Mouse (Mus musculus) macrophage (primary cell): ENCODE measurements at regions not wholly inside any gene's neighbourhood (a gene's known extent, or its start where the extent isn't known, plus 50 kb on each side); places are given as distances from the start of the nearest gene placed in this dataset.

Source experiments
- H3K27ac ChIP-seq: fragments of 350-480 bp; formaldehyde crosslinking; 2 replicates; pipeline ENCODE4 v1.9.0; 2021
- H3K36me3 ChIP-seq: fragments of 350-480 bp; formaldehyde crosslinking; 2 replicates; pipeline ENCODE4 v1.9.0; 2021; ENCODE audit errors: inconsistent target
- H3K4me3 ChIP-seq: fragments of 350-480 bp; formaldehyde crosslinking; 2 replicates; pipeline ENCODE4 v1.9.0; 2021; ENCODE audit errors: inconsistent target
- H3K79me2 ChIP-seq: fragments of 350-480 bp; formaldehyde crosslinking; 2 replicates; pipeline ENCODE4 v1.9.0; 2021; ENCODE audit errors: inconsistent target
- WGBS: methylation state at CpG from one replicate; pipeline ENCODE4 v1.1.7; 2026; ENCODE audit warnings: inconsistent platforms; ENCODE audit not compliant: missing documents; 5-methylcytosine and 5-hydroxymethylcytosine counted together

DNA sequence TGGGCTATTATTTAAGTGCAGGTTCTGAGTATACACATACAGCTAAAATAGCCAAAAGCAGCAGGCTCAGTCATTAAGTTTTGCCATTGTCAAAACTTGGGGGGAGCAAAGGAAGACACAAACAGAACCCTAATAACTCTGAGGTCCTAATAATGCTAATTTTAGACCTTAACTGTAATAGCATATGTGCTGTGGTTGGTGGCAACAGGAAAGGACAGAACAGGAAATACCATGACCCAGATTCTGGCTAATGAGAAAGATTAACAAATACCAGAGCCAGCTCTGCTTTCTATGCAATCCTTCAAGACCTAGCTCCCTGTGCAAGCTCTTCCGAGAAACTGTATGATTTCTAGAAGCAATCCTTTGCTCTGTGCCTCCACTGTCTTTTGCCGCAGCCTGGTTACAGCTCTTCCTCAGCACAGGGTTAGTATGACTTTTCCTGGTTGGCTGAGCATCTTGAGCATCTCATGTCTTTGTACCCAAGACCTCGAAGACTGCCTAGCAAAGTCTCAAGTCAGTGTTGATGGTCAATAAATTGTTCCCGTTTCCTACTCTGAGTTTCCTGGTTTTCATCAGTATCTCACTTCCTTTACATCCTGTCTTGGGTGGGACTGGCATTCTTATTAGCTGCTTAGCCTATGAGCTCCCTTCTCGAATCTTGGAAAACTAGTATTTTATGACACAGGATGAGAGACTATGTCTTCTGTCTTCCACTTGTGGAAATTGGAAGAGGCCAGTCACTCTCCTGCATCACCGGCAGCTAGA lies 49.9 kb upstream of the Eed start:
- Histone ChIP-seq H3K27ac (peak overlapping the region; percentile 32), H3K36me3 (no peaks in the 10 kb centered on the region), H3K79me2 (no peaks in the 10 kb centered on the region), H3K4me3 (no peak overlapping the region)
- 61% methylated on average over 6 of the region's 6 CpGs for WGBS

DNA sequence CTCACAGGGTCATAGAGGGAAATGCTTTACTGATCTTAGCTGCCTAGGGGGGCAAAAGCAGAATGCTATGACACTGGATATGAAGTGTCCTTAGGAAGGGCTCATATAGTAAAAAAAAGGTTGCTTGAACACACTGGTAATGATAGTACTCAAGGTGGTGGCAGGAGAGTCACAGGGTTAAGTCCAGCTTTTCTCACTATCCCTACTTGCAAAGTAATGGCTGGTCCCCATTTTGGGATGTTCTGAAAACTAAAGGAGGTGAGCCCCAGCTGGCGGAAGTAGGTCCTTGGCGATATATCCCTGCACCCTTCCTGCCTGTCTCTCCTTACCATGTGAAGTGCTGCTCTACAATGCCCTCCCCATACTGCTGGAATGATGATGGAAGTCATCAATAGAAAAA lies 52.3 kb upstream of the Eed start:
- no peaks in the 10 kb centered on the region for H3K79me2 ChIP-seq
- WGBS = 95% methylated on average over 2 of the region's 2 CpGs
- peak overlapping the region; percentile 79 for H3K27ac ChIP-seq
- H3K4me3 ChIP-seq = no peak overlapping the region
- no peaks in the 10 kb centered on the region for H3K36me3 ChIP-seq

GRCm38 (mm10) chr7:90033640-90034312 lies 53.0 kb upstream of the Eed start:
- H3K79me2 ChIP-seq = no peaks in the 10 kb centered on the region
- no peaks in the 10 kb centered on the region for H3K36me3 ChIP-seq
- peak overlapping the region; percentile 79 for H3K27ac ChIP-seq
- WGBS = 14% methylated on average over 9 of the region's 9 CpGs
- no peak overlapping the region for H3K4me3 ChIP-seq

- WGBS = 92% methylated on average over 3 of the region's 3 CpGs
- H3K79me2 ChIP-seq = no peaks in the 10 kb centered on the region
- no peak overlapping the region for H3K4me3 ChIP-seq
- peak overlapping the region; percentile 79 for H3K27ac ChIP-seq
- H3K36me3 ChIP-seq = no peaks in the 10 kb centered on the region
Observed at GRCm38 (mm10) chr7:90034498-90034897, 53.7 kb upstream of the Eed start.

GRCm38 (mm10) chr7:90035396-90035795 lies 54.6 kb upstream of the Eed start:
- H3K27ac ChIP-seq = no peak overlapping the region
- H3K36me3 ChIP-seq = no peaks in the 10 kb centered on the region
- H3K4me3 ChIP-seq = no peak overlapping the region
- H3K79me2 ChIP-seq = no peaks in the 10 kb centered on the region
- WGBS = 90% methylated on average over 7 of the region's 7 CpGs

DNA sequence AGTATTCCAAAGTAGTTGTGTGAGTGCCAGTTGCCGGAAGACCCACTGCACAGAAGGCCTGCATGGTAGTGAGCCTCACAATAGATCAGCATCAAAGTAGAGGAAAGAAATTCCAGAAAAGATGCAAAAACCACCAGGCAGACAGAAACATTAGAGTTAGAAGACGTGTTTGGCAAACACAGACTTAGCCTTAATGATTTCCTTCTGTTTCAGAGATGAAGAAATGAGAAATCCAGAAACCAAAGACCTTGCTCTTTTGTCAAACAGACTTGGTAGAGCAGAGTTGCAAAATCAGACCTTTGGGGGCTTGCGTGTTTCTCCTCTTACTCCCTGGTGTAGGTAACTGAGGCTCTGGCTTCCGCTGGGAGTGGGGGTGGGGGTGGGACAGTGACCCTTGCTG lies 57.0 kb upstream of the Eed start:
- 97% methylated on average over 4 of the region's 4 CpGs for WGBS
- Histone ChIP-seq H3K36me3 (no peaks in the 10 kb centered on the region), H3K4me3 (no peak overlapping the region)

GRCm38 (mm10) chr7:90039504-90039903 lies 58.7 kb upstream of the Eed start:
- Histone ChIP-seq H3K4me3 (no peak overlapping the region), H3K79me2 (no peaks in the 10 kb centered on the region), H3K27ac (peak overlapping the region; percentile 85), H3K36me3 (no peaks in the 10 kb centered on the region)
- WGBS = 46% methylated on average over 9 of the region's 9 CpGs

More for the DNA sequence above, 57.0 kb upstream of the Eed start:
- H3K27ac ChIP-seq = no peak overlapping the region
- H3K79me2 ChIP-seq = no peaks in the 10 kb centered on the region

GRCm38 (mm10) chr7:90040581-90041340 lies 60.0 kb upstream of the Eed start:
- H3K27ac ChIP-seq = peak overlapping the region; percentile 85
- WGBS = 91% methylated on average over 11 of the region's 11 CpGs
- H3K79me2 ChIP-seq = no peaks in the 10 kb centered on the region
- H3K36me3 ChIP-seq = no peaks in the 10 kb centered on the region
- H3K4me3 ChIP-seq = no peak overlapping the region

GRCm38 (mm10) chr7:90041565-90042024 lies 60.8 kb upstream of the Eed start:
- Histone ChIP-seq H3K79me2 (no peaks in the 10 kb centered on the region), H3K4me3 (no peak overlapping the region), H3K36me3 (no peaks in the 10 kb centered on the region), H3K27ac (peak overlapping the region; percentile 85)
- WGBS = 21% methylated on average over 5 of the region's 5 CpGs

- no peaks in the 10 kb centered on the region for H3K36me3 ChIP-seq
- no peaks in the 10 kb centered on the region for H3K79me2 ChIP-seq
- H3K4me3 ChIP-seq = no peak overlapping the region
- 15% methylated on average over 7 of the region's 7 CpGs for WGBS
- H3K27ac ChIP-seq = peak overlapping the region; percentile 85
Observed at GRCm38 (mm10) chr7:90042364-90042763, 61.6 kb upstream of the Eed start.

GRCm38 (mm10) chr7:90043526-90043925 lies 62.7 kb upstream of the Eed start:
- WGBS = 94% methylated on average over 8 of the region's 8 CpGs

DNA sequence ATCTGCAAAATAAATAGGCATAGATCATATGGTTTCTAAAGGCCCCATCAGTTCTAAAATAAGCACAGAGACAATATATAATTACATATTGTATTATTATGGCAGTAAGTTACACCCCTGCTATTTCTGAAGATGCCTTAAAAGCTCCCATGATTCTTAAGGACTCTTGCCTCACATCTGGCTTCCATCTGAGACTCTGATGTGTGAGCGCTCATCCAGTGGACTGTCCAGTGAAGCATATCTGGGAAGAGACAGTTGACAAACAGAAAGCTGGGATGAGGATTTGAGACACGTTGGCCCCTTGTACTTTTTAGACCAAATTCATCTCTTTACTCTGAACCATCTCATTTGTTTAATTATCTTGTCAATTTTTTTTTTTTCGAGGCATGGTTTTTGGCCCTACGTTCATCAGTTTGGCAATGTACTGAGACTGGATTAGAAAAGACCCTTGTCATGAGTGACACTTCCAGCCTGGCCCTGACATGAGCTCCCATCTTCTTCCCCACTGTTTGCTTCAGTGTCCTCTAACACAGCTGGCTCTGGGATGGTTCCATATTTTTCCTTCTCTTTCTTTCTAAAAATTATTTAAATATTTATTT lies 63.4 kb upstream of the Eed start:
- Histone ChIP-seq H3K79me2 (no peaks in the 10 kb centered on the region), H3K4me3 (no peak overlapping the region)
- 98% methylated on average over 4 of the region's 4 CpGs for WGBS

More at GRCm38 (mm10) chr7:90043526-90043925, 62.7 kb upstream of the Eed start:
- H3K79me2 ChIP-seq = no peaks in the 10 kb centered on the region
- H3K4me3 ChIP-seq = no peak overlapping the region
- no peaks in the 10 kb centered on the region for H3K36me3 ChIP-seq
- H3K27ac ChIP-seq = no peak overlapping the region

GRCm38 (mm10) chr7:90045208-90045800 lies 64.5 kb upstream of the Eed start:
- WGBS = 86% methylated on average over 4 of the region's 4 CpGs
- no peak overlapping the region for H3K4me3 ChIP-seq
- H3K79me2 ChIP-seq = no peaks in the 10 kb centered on the region
- H3K27ac ChIP-seq = no peak overlapping the region
- H3K36me3 ChIP-seq = no peaks in the 10 kb centered on the region

More for the DNA sequence above, 63.4 kb upstream of the Eed start:
- H3K27ac ChIP-seq = no peak overlapping the region
- no peaks in the 10 kb centered on the region for H3K36me3 ChIP-seq

DNA sequence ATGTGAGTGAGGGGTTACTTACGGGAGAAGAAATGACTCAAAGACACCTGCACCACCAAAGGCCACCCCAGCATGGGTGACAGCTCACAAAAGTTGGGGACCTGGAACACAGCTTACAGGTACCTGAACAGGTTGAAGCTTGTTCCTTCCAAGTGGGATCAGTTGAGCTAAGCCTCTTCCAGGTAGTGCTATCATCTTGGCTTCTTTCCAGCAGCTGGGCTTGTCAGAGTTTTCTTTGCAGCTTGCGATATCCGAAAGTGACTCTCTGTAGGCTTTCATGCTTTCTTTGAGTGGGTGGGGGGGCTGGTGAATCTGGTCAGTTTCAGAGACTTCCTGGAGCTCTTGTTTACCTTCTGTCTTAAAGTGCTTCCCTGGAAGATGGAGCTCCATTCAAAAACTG lies 65.4 kb upstream of the Eed start:
- WGBS = 96% methylated on average over 3 of the region's 3 CpGs
- H3K27ac ChIP-seq = no peak overlapping the region

More for the DNA sequence above, 65.4 kb upstream of the Eed start:
- Histone ChIP-seq H3K4me3 (no peak overlapping the region), H3K36me3 (no peaks in the 10 kb centered on the region), H3K79me2 (no peaks in the 10 kb centered on the region)
